Mouse (Mus musculus) forebrain, embryonic 13.5 days (tissue): ENCODE data around the gene Pilrb1. TPM values are rescaled to one million over a fixed set of nuclear protein-coding genes. Genes with fewer than 3 reads are reported as not detected.
"Not testable (repeated sequence)": the region's sequence is repeated elsewhere in the genome, so short reads cannot be mapped to it uniquely, and the experiment has no call there.

ENCODE experiments used
- ATAC-seq: fragments of 200-750 bp; cut with Nextera tagmentation; 2 replicates; pipeline ENCODE4 v1.8.0; 2017
- H3K27ac ChIP-seq: fragments of 300-500 bp; sonication (generic); 2 replicates; pipeline ENCODE4 v1.5.1; 2015; ENCODE audit warnings: inconsistent platforms, mild to moderate bottlenecking, moderate library complexity
- H3K27me3 ChIP-seq: fragments of 300-500 bp; sonication (generic); 2 replicates; pipeline ENCODE4 v1.6.1; 2015; ENCODE audit warnings: mild to moderate bottlenecking, inconsistent platforms
- H3K36me3 ChIP-seq: fragments of 300-500 bp; sonication (generic); 2 replicates; pipeline ENCODE4 v1.6.1; 2015; ENCODE audit warnings: mild to moderate bottlenecking, inconsistent platforms; ENCODE audit not compliant: poor library complexity, severe bottlenecking
- H3K4me1 ChIP-seq: fragments of 300-500 bp; sonication (generic); 2 replicates; pipeline ENCODE4 v1.6.1; 2015; ENCODE audit warnings: inconsistent platforms
- H3K4me2 ChIP-seq: fragments of 300-500 bp; sonication (generic); 2 replicates; pipeline ENCODE4 v1.6.1; 2015; ENCODE audit warnings: inconsistent platforms, mild to moderate bottlenecking, moderate library complexity
- H3K4me3 ChIP-seq: fragments of 300-500 bp; sonication (generic); 2 replicates; pipeline ENCODE4 v1.5.1; 2015; ENCODE audit warnings: mild to moderate bottlenecking, inconsistent platforms
- H3K9ac ChIP-seq: fragments of 300-500 bp; sonication (generic); 2 replicates; pipeline ENCODE4 v1.6.1; 2015; ENCODE audit warnings: mild to moderate bottlenecking, inconsistent platforms
- H3K9me3 ChIP-seq: fragments of 300-500 bp; sonication (generic); replicated peaks from 2 replicates; pipeline ENCODE4 v1.6.1; 2016; ENCODE audit warnings: inconsistent platforms
- WGBS: fragments of 180-500 bp; shearing (Covaris S2); methylation state at CpG from one replicate; pipeline ENCODE4 v1.1.7; 2015; 5-methylcytosine and 5-hydroxymethylcytosine counted together
- polyA plus RNA-seq: library from polyadenylated mRNA; unstranded; fragments of >200 nt; fragmentation: Nextera tagmentation; extraction: Ambion mirVana; gene quantifications from 2 replicates; pipeline ENCODE4 v1.2.1, GENCODE M21; 2015

Gene Pilrb1
- not detected in 2 replicates for polyA plus RNA-seq

DNA sequence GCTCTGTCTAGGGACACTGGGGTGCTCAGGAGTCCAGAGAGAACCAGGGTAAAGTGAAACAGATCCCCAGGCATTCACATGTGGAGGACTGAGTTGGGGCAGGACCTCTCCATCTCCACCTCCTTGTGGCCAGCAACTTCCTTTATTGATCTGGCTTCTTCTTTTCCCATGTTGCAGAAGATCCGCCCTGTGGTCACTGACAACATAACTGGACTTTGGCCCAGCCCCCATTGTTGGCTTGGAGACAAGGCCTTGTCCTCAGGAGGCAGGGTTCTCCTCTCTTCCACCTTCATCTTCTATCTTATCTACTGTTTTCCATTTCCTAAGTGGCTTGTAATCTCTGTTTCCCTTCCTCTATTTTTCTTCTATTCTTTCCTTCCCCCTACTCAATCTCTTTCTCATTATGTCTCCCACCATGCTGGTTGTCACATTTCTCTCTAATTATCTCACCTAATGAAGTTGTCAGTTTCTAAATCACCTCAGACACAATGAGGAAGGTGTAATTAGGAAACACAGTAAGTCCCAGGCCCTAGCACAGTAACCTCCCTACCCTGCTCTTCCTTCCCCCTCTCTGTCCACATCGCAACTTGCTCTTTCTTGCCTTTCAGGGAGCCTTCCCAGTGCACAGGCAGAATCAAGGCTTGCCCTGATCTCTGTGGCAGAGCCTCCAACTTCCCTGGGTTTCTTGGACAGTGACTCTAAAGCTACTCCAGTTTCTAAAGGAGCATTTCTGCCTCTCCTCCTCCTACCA, at the start of gene Pilrb1:
TSS of gene Pilrb1 (minus strand) at position 147 of the 751 bp plus-strand sequence.
- not testable (repeated sequence) for H3K4me3 ChIP-seq, H3K9ac ChIP-seq, ATAC-seq, H3K27me3 ChIP-seq, H3K9me3 ChIP-seq, H3K36me3 ChIP-seq, H3K27ac ChIP-seq, H3K4me1 ChIP-seq, H3K4me2 ChIP-seq
- WGBS: 80% methylated on average over 2 of the region's 2 CpGs

DNA sequence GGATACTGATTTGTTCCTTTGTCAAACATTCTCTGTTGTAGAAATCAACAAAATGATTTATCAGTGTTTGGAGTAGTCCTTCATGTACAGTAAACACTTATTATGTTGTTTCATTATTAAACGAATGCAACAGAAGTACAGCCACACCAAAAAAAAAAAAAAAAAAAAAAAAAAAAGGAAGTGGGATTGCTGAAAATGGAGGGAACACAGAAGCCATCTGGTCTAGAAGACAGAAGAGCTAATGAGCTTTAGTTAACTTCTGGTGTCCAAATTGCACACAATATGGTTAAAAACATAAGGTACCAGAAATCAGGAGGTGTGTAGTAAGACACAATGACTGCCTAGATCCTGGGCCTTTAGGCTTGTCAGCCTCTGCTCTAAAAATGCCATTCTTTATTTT, 39.9 kb upstream of the Pilrb1 start:
- Histone ChIP-seq H3K4me3 (no peak overlapping the region), H3K36me3 (no peaks in the 10 kb centered on the region), H3K27me3 (no peaks in the 10 kb centered on the region), H3K4me1 (no peaks in the 10 kb centered on the region), H3K27ac (no peak overlapping the region), H3K9me3 (no peaks in the 10 kb centered on the region), H3K9ac (no peak overlapping the region), H3K4me2 (no peak overlapping the region)
- ATAC-seq: no peak
- 79% methylated on average over 1 of the region's 1 CpGs for WGBS

- ATAC-seq: no peak
- Histone ChIP-seq H3K36me3 (no peaks in the 10 kb centered on the region), H3K4me2 (no peak overlapping the region), H3K27ac (no peak overlapping the region), H3K9ac (no peak overlapping the region), H3K9me3 (no peaks in the 10 kb centered on the region), H3K4me3 (no peak overlapping the region), H3K27me3 (no peaks in the 10 kb centered on the region), H3K4me1 (no peaks in the 10 kb centered on the region)
- WGBS: 53% methylated on average over 1 of the region's 1 CpGs
Observed at GRCm38 (mm10) chr5:137892954-137893353, 35.0 kb upstream of the Pilrb1 start.

GRCm38 (mm10) chr5:137887666-137888065, 29.8 kb upstream of the Pilrb1 start:
- no peaks in the 10 kb centered on the region for H3K9me3 ChIP-seq
- no peaks in the 10 kb centered on the region for H3K4me1 ChIP-seq
- H3K4me2 ChIP-seq: no peak overlapping the region
- ATAC-seq: no peak
- H3K4me3 ChIP-seq: no peak overlapping the region
- H3K36me3 ChIP-seq: no peaks in the 10 kb centered on the region
- WGBS: 92% methylated on average over 1 of the region's 1 CpGs
- H3K27me3 ChIP-seq: no peaks in the 10 kb centered on the region
- no peak overlapping the region for H3K9ac ChIP-seq
- H3K27ac ChIP-seq: no peak overlapping the region

DNA sequence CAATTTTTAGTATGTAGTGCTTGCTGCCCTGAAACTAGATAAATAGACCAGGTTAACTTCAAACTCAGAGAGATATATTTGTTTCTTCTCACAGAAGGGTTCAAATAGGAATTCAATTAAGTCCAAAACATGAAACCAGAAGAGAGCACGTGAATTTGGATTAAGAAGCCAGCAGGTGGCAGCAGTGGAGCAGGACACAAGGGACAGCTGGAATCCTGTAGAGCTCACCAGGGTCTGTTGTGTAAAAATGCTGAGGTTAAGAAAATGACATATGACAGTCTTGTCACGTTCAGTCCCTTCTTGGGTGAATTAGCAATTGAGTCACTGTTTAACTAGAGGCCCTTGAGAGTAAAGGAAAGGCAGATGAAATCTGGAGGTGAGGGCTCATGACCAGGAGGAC, 28.0 kb upstream of the Pilrb1 start:
- ATAC-seq: no peak
- Histone ChIP-seq H3K4me1 (no peaks in the 10 kb centered on the region), H3K9me3 (no peaks in the 10 kb centered on the region), H3K27ac (no peak overlapping the region), H3K36me3 (no peaks in the 10 kb centered on the region), H3K4me2 (no peak overlapping the region), H3K4me3 (no peak overlapping the region), H3K9ac (no peak overlapping the region), H3K27me3 (no peaks in the 10 kb centered on the region)
- 11% methylated on average over 2 of the region's 2 CpGs for WGBS

DNA sequence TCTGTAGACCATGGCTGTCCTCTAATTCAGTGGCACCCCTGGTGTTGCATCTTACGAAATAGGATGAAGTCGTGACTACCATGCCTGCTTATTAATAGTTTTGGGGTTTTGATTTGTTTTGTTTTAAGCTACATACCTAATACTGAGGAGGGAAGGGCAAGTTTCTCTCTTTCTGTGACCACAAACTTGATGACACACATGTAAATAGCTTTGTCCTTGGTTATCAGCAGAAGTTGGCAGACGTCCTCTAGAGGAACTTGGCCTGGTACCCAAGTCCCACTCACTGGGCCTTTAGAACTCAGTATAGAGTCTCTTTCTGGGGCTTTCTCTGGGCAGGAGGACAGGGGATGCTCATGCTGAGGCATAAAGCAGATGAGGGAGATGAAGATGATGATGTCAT, 25.4 kb upstream of the Pilrb1 start:
- H3K36me3 ChIP-seq: no peaks in the 10 kb centered on the region
- no peak overlapping the region for H3K9ac ChIP-seq
- H3K4me3 ChIP-seq: no peak overlapping the region
- H3K9me3 ChIP-seq: no peaks in the 10 kb centered on the region
- no peak overlapping the region for H3K4me2 ChIP-seq
- 86% methylated on average over 3 of the region's 3 CpGs for WGBS
- no peaks in the 10 kb centered on the region for H3K4me1 ChIP-seq
- H3K27ac ChIP-seq: no peak overlapping the region
- no peaks in the 10 kb centered on the region for H3K27me3 ChIP-seq
- no peak for ATAC-seq

DNA sequence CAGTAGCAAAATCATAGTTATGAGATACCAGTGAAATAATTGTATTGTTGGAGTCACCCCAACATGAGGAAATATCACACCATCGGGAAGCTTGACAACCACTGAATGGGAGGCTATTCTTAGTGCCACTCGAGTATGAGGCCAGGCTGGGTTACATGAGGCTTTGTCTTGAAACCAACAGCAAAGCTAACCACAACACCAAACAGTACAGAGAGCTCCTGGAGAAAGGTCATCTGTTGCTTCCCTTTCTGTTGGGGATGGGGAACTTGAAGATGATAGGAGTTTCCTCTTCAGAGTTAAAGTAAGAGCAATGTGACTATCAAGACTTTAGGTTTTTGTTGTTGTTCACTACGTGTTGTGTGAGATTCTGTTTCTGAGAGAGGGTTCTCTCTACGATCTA, 25.0 kb upstream of the Pilrb1 start:
- H3K4me3 ChIP-seq: no peak overlapping the region
- no peaks in the 10 kb centered on the region for H3K36me3 ChIP-seq
- no peak overlapping the region for H3K27ac ChIP-seq
- H3K4me2 ChIP-seq: no peak overlapping the region
- H3K4me1 ChIP-seq: no peaks in the 10 kb centered on the region
- no peak for ATAC-seq
- no peaks in the 10 kb centered on the region for H3K9me3 ChIP-seq
- 83% methylated on average over 4 of the region's 4 CpGs for WGBS
- H3K9ac ChIP-seq: no peak overlapping the region
- H3K27me3 ChIP-seq: no peaks in the 10 kb centered on the region

- H3K27me3 ChIP-seq: no peaks in the 10 kb centered on the region
- no peak for ATAC-seq
- H3K36me3 ChIP-seq: no peaks in the 10 kb centered on the region
- no peak overlapping the region for H3K27ac ChIP-seq
- WGBS: 53% methylated on average over 2 of the region's 2 CpGs
- no peaks in the 10 kb centered on the region for H3K4me1 ChIP-seq
- no peak overlapping the region for H3K4me3 ChIP-seq
- H3K4me2 ChIP-seq: no peak overlapping the region
- H3K9ac ChIP-seq: no peak overlapping the region
- H3K9me3 ChIP-seq: no peaks in the 10 kb centered on the region
Observed at GRCm38 (mm10) chr5:137877860-137878259, 20.0 kb upstream of the Pilrb1 start.

GRCm38 (mm10) chr5:137875054-137875453, 17.1 kb upstream of the Pilrb1 start:
- no peaks in the 10 kb centered on the region for H3K27me3 ChIP-seq
- no peaks in the 10 kb centered on the region for H3K9me3 ChIP-seq
- no peaks in the 10 kb centered on the region for H3K36me3 ChIP-seq
- no peak overlapping the region for H3K27ac ChIP-seq
- 83% methylated on average over 2 of the region's 2 CpGs for WGBS
- H3K4me1 ChIP-seq: no peaks in the 10 kb centered on the region
- H3K4me3 ChIP-seq: no peak overlapping the region
- H3K4me2 ChIP-seq: no peak overlapping the region
- ATAC-seq: no peak
- H3K9ac ChIP-seq: no peak overlapping the region

- H3K27me3 ChIP-seq, H3K4me1 ChIP-seq, H3K4me3 ChIP-seq, H3K36me3 ChIP-seq, H3K27ac ChIP-seq, ATAC-seq, H3K9me3 ChIP-seq, H3K9ac ChIP-seq, H3K4me2 ChIP-seq: not testable (repeated sequence)
- WGBS: 33% methylated on average over 1 of the region's 1 CpGs
Observed at GRCm38 (mm10) chr5:137872381-137872702, 14.4 kb upstream of the Pilrb1 start.

DNA sequence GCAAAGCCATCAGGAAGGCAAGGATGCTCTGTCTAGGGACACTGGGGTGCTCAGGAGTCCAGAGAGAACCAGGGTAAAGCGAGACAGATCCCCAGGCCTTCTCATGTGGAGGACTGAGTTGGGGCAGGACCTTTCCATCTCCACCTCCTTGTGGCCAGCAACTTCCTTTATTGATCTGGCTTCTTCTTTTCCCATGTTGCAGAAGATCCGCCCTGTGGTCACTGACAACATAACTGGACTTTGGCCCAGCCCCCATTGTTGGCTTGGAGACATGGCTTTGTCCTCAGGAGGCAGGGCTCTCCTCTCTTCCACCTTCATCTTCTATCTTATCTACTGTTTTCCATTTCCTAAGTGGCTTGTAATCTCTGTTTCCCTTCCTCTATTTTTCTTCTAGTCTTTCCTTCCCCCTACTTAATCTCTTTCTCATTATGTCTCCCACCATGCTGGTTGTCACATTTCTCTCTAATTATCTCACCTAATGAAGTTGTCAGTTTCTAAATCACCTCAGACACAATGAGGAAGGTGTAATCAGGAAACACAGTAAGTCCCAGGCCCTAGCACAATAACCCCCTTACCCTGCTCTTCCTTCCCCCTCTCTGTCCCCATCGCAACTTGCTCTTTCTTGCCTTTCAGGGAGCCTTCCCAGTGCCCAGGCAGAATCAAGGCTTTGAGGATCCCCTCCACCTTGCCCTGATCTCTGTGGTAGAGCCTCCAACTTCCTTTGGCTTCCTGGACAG, 13.9 kb upstream of the Pilrb1 start, which contains the start of gene Pilrb2:
TSS of gene Pilrb2 (minus strand) at position 172 of the 737 bp plus-strand sequence.
- H3K9ac ChIP-seq, H3K9me3 ChIP-seq, H3K27ac ChIP-seq, H3K4me2 ChIP-seq, ATAC-seq, H3K36me3 ChIP-seq, H3K4me1 ChIP-seq, H3K27me3 ChIP-seq, H3K4me3 ChIP-seq: not testable (repeated sequence)
- 51% methylated on average over 3 of the region's 3 CpGs for WGBS

- ATAC-seq, H3K4me1 ChIP-seq, H3K9me3 ChIP-seq, H3K36me3 ChIP-seq, H3K27ac ChIP-seq, H3K4me2 ChIP-seq, H3K9ac ChIP-seq, H3K27me3 ChIP-seq, H3K4me3 ChIP-seq: not testable (repeated sequence)
- 58% methylated on average over 2 of the region's 2 CpGs for WGBS
Observed at GRCm38 (mm10) chr5:137868600-137868999, 10.7 kb upstream of the Pilrb1 start.

GRCm38 (mm10) chr5:137864008-137864407, 6.1 kb upstream of the Pilrb1 start:
- not testable (repeated sequence) for H3K4me1 ChIP-seq, ATAC-seq, H3K27me3 ChIP-seq, H3K4me2 ChIP-seq, H3K27ac ChIP-seq, H3K4me3 ChIP-seq, H3K9me3 ChIP-seq, H3K9ac ChIP-seq, H3K36me3 ChIP-seq
- 86% methylated on average over 1 of the region's 1 CpGs for WGBS
